Mouse (Mus musculus): ENCODE results near the gene Olfr392. TPM values are rescaled to one million over a fixed set of nuclear protein-coding genes. Genes with fewer than 3 reads are reported as not detected.

Gene Olfr392
- total RNA-seq (2012; rRNA removed) (not detected in 2 replicates), polyA plus RNA-seq (2012; ENCODE audit: insufficient read depth in 1 of 2, insufficient read length in 2 of 2, low read depth in 1 of 2, low replicate concordance in 2 of 2, missing spikeins in 1 of 2) (not detected)

DNA sequence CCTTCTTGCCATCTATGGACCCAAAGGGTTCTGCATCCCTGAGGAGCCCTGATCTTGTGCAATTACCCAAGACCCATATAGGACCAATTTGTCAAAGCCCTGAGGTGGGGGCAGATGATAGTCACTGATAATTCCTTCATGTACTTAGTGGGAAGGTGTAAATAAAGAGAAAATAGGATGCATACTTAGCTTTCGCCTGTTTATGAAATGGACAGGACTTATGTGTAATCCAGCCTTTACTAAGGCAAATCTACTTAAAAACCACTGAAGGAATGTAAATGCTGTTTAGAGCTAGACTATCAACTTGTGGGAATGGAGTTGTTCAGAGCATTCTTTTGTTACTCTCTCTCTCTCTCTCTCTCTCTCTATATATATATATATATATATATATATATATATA lies at the start of gene Olfr392:
TSS of gene Olfr392 (minus strand) at position 101 of the 400 bp plus-strand sequence.
- no peaks in the 10 kb centered on the region for H3K4me1 ChIP-seq (ENCODE audit: control insufficient read depth in 1 of 2, insufficient read depth in 2 of 2, low read length in 2 of 2)
- H3K27ac ChIP-seq (ENCODE audit: control insufficient read depth, low read depth, low read length) = no peak within 1 kb of the TSS
- H3K9me3 ChIP-seq (replicated peaks; ENCODE audit: insufficient read depth, low read length) = no peaks in the 10 kb centered on the region
- no peaks in the 10 kb centered on the region for H3K79me2 ChIP-seq (ENCODE audit: control insufficient read depth, insufficient read depth, low read length, poor library complexity)
- H3K4me3 ChIP-seq (ENCODE audit: control insufficient read depth in 1 of 2, insufficient read depth in 1 of 2, low read depth in 2 of 2, low read length in 2 of 2) = no peak within 1 kb of the TSS
- TF ChIP-seq SMC3 (IDR thresholded peaks at IDR 0.05; ENCODE audit: low read depth, low read length) (no peak), ELF1 (IDR thresholded peaks at IDR 0.05; ENCODE audit: low read depth, low read length) (no peak), ZNF384 (IDR thresholded peaks at IDR 0.05; ENCODE audit: low read depth, low read length) (no peak), MYB (IDR thresholded peaks at IDR 0.05; ENCODE audit: low read depth, low read length) (no peak), ETS1 (IDR thresholded peaks at IDR 0.05; ENCODE audit: low read depth, low read length) (no peak), JUND (IDR thresholded peaks at IDR 0.05; ENCODE audit: low read depth, low read length) (no peak), TCF12 (IDR thresholded peaks at IDR 0.05; ENCODE audit: low read depth, low read length) (no peak), ZMIZ1 (IDR thresholded peaks at IDR 0.05; ENCODE audit: low read depth, low read length) (no peak), UBTF (IDR thresholded peaks at IDR 0.05; ENCODE audit: borderline replicate concordance, insufficient read depth, low read depth, low read length) (no peak), E2F4 (IDR thresholded peaks at IDR 0.05; ENCODE audit: borderline replicate concordance, low read depth, low read length) (no peak), SIN3A (IDR thresholded peaks at IDR 0.05; ENCODE audit: low read length) (no peak)
- H3K27me3 ChIP-seq (ENCODE audit: control insufficient read depth in 1 of 2, insufficient read depth in 2 of 2, low read length in 2 of 2) = no peaks in the 10 kb centered on the region
- no peak within 1 kb of the TSS for H3K9ac ChIP-seq (ENCODE audit: control insufficient read depth, low read depth, low read length, poor library complexity, severe bottlenecking)
- no peaks in the 10 kb centered on the region for H3K36me3 ChIP-seq (ENCODE audit: control insufficient read depth in 1 of 2, insufficient read depth in 2 of 2, low read length in 2 of 2)
- no peak for DNase-seq (ENCODE audit: low read depth, low spot score)

DNA sequence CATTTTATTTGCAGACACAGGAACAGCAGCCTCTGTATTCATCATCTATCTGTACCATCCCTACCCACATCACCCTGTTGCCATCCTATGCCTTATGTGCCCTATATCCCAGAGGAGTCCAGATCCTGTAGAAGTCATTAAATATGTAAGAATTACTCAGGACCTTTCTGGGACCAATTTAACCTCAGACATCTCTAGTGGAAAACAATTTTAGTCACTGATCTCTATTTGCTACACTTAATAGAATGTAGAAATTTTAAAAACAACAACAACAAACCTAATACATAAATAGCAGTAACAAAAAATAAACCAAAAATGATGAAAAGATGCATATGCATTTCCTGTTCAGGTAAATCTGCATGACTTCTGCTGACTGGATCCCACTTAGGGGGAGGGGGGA lies 34.5 kb upstream of the Olfr392 start, which contains the start of gene Olfr393:
TSS of gene Olfr393 (minus strand) at position 101 of the 400 bp plus-strand sequence.
- no peak within 1 kb of the TSS for H3K27ac ChIP-seq (ENCODE audit: control insufficient read depth, low read depth, low read length)
- TF ChIP-seq MEF2A (IDR thresholded peaks at IDR 0.05; ENCODE audit: extremely low read depth, insufficient replicate concordance, low read depth, low read length, poor library complexity, severe bottlenecking) (no peak), BHLHE40 (IDR thresholded peaks at IDR 0.05; ENCODE audit: borderline replicate concordance, low read depth, low read length) (no peak), SIN3A (IDR thresholded peaks at IDR 0.05; ENCODE audit: low read length) (no peak), TAL1 (IDR thresholded peaks at IDR 0.05; ENCODE audit: low read length) (no peak), UBTF (IDR thresholded peaks at IDR 0.05; ENCODE audit: borderline replicate concordance, insufficient read depth, low read depth, low read length) (no peak), GABPA (IDR thresholded peaks at IDR 0.05; ENCODE audit: low read depth, low read length) (no peak), POLR2A (IDR thresholded peaks at IDR 0.05; ENCODE audit: control insufficient read depth in 1 of 2, insufficient read depth in 1 of 2, low read depth in 1 of 2, low read length in 2 of 2, poor library complexity in 1 of 2) (no peak), EP300 (IDR thresholded peaks at IDR 0.05; ENCODE audit: low read depth in 1 of 2, low read length in 2 of 2) (no peak), ZC3H11A (IDR thresholded peaks at IDR 0.05; ENCODE audit: low read depth, low read length) (no peak), MAZ (IDR thresholded peaks at IDR 0.05; ENCODE audit: low read depth, low read length) (no peak), NELFE (IDR thresholded peaks at IDR 0.05; ENCODE audit: low read depth, low read length) (no peak), GATA1 (IDR thresholded peaks at IDR 0.05; ENCODE audit: low read depth, low read length) (no peak), TBP (IDR thresholded peaks at IDR 0.05; ENCODE audit: low read depth, low read length) (no peak), ZNF384 (IDR thresholded peaks at IDR 0.05; ENCODE audit: low read depth, low read length) (no peak), POLR2AphosphoS2 (IDR thresholded peaks at IDR 0.05; ENCODE audit: low read length) (no peak)
- no peaks in the 10 kb centered on the region for H3K9me3 ChIP-seq (replicated peaks; ENCODE audit: insufficient read depth, low read length)
- no peak within 1 kb of the TSS for H3K9ac ChIP-seq (ENCODE audit: control insufficient read depth, low read depth, low read length, poor library complexity, severe bottlenecking)
- H3K4me1 ChIP-seq (ENCODE audit: control insufficient read depth in 1 of 2, insufficient read depth in 2 of 2, low read length in 2 of 2) = no peaks in the 10 kb centered on the region
- no peaks in the 10 kb centered on the region for H3K36me3 ChIP-seq (ENCODE audit: control insufficient read depth in 1 of 2, insufficient read depth in 2 of 2, low read length in 2 of 2)
- DNase-seq (ENCODE audit: low read depth, low spot score) = no peak
- H3K79me2 ChIP-seq (ENCODE audit: control insufficient read depth, insufficient read depth, low read length, poor library complexity) = no peaks in the 10 kb centered on the region
- no peaks in the 10 kb centered on the region for H3K27me3 ChIP-seq (ENCODE audit: control insufficient read depth in 1 of 2, insufficient read depth in 2 of 2, low read length in 2 of 2)
- H3K4me3 ChIP-seq (ENCODE audit: control insufficient read depth in 1 of 2, insufficient read depth in 1 of 2, low read depth in 2 of 2, low read length in 2 of 2) = no peak within 1 kb of the TSS
